Mouse (Mus musculus) liver, embryonic 16.5 days (tissue): ENCODE data around the gene Ston2. TPM values are rescaled to one million over a fixed set of nuclear protein-coding genes. Genes with fewer than 3 reads are reported as not detected.

Experiments
- ATAC-seq: fragments of 200-750 bp; cut with Nextera tagmentation; 2 replicates; pipeline ENCODE4 v1.8.0; 2017; ENCODE audit warnings: low read depth, mild to moderate bottlenecking, moderate number of reproducible peaks, moderate library complexity
- H3K27ac ChIP-seq: fragments of 300-500 bp; sonication (generic); 2 replicates; pipeline ENCODE4 v1.5.1; 2014; ENCODE audit warnings: mild to moderate bottlenecking, low read length
- H3K27me3 ChIP-seq: fragments of 300-500 bp; sonication (generic); 2 replicates; pipeline ENCODE4 v1.6.1; 2014; ENCODE audit warnings: low read depth, low read length, mixed read lengths; ENCODE audit not compliant: control insufficient read depth, insufficient read depth
- H3K36me3 ChIP-seq: fragments of 300-500 bp; sonication (generic); 2 replicates; pipeline ENCODE4 v1.6.1; 2014; ENCODE audit warnings: mild to moderate bottlenecking; ENCODE audit not compliant: control insufficient read depth, insufficient read depth
- H3K4me1 ChIP-seq: fragments of 300-500 bp; sonication (generic); 2 replicates; pipeline ENCODE4 v1.6.1; 2014; ENCODE audit warnings: low read depth, low read length, mixed read lengths; ENCODE audit not compliant: control insufficient read depth
- H3K4me2 ChIP-seq: fragments of 300-500 bp; sonication (generic); 2 replicates; pipeline ENCODE4 v1.6.1; 2014; ENCODE audit warnings: low read depth, low read length, mixed read lengths
- H3K4me3 ChIP-seq: fragments of 300-500 bp; sonication (generic); 2 replicates; pipeline ENCODE4 v1.5.1; 2014; ENCODE audit warnings: low read depth, mild to moderate bottlenecking, low read length
- H3K9ac ChIP-seq: fragments of 300-500 bp; sonication (generic); 2 replicates; pipeline ENCODE4 v1.6.1; 2014; ENCODE audit warnings: low read depth, low read length
- H3K9me3 ChIP-seq: fragments of 300-500 bp; sonication (generic); replicated peaks from 2 replicates; pipeline ENCODE4 v1.6.1; 2016; ENCODE audit warnings: low read length; ENCODE audit not compliant: control insufficient read depth
- WGBS: fragments of 180-500 bp; shearing (Covaris S2); extraction: QIAGEN DNeasy Blood & Tissue Kit; methylation state at CpG from one replicate; pipeline ENCODE4 v1.1.7; 2014; ENCODE audit not compliant: insufficient replicate concordance; 5-methylcytosine and 5-hydroxymethylcytosine counted together
- polyA plus RNA-seq: library from polyadenylated mRNA; unstranded; fragments of >200 nt; fragmentation: Nextera tagmentation; extraction: Ambion mirVana; gene quantifications from 2 replicates; pipeline ENCODE4 v1.2.1, GENCODE M21; 2015

Gene Ston2
- polyA plus RNA-seq, 1 experiment from 2014 or later: 10.6 TPM

DNA sequence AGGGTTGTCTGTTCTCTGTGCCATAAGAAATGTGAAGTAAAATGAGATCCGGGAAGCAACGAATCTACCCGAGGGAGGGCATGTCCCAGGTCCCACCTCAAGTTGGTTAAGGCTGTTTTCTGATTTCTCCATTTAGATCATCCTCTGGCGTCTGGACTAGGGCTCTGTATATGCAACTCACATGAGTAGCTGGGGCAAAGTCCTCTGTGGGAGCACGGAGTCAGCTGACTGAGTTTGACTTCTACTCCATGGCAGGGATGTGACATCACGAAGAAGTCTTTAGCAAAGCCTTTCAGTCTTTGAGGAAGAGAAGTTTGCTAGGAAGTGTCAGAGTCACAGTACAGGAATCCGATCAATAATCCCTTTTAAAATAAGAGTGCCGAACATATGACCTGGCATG lies 20.7 kb upstream of the Ston2 start:
- ATAC-seq: no peak
- H3K36me3 ChIP-seq: peaks cover 31% of the 10 kb centered on the region

GRCm38 (mm10) chr12:91807761-91808160 lies 19.6 kb upstream of the Ston2 start:
- Histone ChIP-seq H3K4me3 (no peak overlapping the region), H3K4me1 (no peaks in the 10 kb centered on the region), H3K27ac (no peak overlapping the region), H3K27me3 (no peaks in the 10 kb centered on the region), H3K4me2 (no peak overlapping the region), H3K9me3 (no peaks in the 10 kb centered on the region), H3K36me3 (peaks cover 26% of the 10 kb centered on the region), H3K9ac (no peak overlapping the region)
- 57% methylated on average over 6 of the region's 6 CpGs for WGBS
- ATAC-seq: no peak

More for the DNA sequence above, 20.7 kb upstream of the Ston2 start:
- no peak overlapping the region for H3K27ac ChIP-seq
- H3K4me3 ChIP-seq: no peak overlapping the region
- no peak overlapping the region for H3K9ac ChIP-seq
- H3K27me3 ChIP-seq: no peaks in the 10 kb centered on the region
- no peaks in the 10 kb centered on the region for H3K9me3 ChIP-seq
- H3K4me2 ChIP-seq: no peak overlapping the region
- H3K4me1 ChIP-seq: no peaks in the 10 kb centered on the region
- WGBS: 77% methylated on average over 8 of the region's 8 CpGs

GRCm38 (mm10) chr12:91807095-91807494 lies 18.9 kb upstream of the Ston2 start:
- Histone ChIP-seq H3K36me3 (peaks cover 26% of the 10 kb centered on the region), H3K4me3 (no peak overlapping the region), H3K27ac (no peak overlapping the region), H3K4me2 (no peak overlapping the region), H3K9ac (no peak overlapping the region), H3K9me3 (no peaks in the 10 kb centered on the region), H3K4me1 (no peaks in the 10 kb centered on the region), H3K27me3 (no peaks in the 10 kb centered on the region)
- no peak for ATAC-seq
- WGBS: 70% methylated on average over 11 of the region's 11 CpGs

- 57% methylated on average over 3 of the region's 3 CpGs for WGBS
Observed at GRCm38 (mm10) chr12:91804262-91804661, 16.1 kb upstream of the Ston2 start.

DNA sequence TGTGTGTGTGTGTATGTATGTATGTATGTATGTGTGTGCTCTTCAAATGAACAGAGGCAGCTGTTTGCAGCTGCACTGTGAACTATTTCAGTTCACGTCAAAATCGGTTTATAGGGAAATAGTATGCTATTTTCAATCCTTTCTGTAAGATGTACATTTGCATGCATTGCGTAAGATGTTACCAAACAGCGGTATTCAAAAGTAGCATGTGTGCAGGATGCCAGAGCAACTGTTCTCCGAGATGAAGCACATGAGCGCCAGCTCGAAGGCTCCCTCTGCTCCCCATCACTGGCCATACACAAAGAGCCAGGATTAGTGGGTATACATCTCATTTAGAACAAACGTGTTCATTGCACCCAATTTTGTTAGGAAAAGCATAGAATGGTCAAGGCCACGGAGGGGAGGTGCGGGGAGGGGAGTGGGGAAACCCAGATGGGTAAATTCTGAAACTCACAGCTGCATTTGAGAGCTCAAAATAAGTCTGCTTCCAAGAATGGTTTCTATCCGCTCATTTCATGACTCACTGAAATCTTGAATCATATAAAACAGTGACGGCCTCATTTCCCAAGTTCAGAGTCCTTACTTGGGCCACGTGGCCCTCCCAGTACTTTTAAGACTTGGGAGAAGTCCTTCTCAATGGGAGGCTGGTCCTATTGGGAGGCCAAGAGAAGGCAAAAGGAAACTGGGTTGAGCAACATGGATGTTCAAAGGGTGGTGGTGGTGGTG lies 15.2 kb upstream of the Ston2 start:
- no peak overlapping the region for H3K9ac ChIP-seq
- no peaks in the 10 kb centered on the region for H3K4me1 ChIP-seq
- H3K4me3 ChIP-seq: no peak overlapping the region
- H3K27me3 ChIP-seq: no peaks in the 10 kb centered on the region
- H3K4me2 ChIP-seq: no peak overlapping the region
- no peak for ATAC-seq
- no peaks in the 10 kb centered on the region for H3K9me3 ChIP-seq
- H3K36me3 ChIP-seq: peaks cover 4% of the 10 kb centered on the region
- 68% methylated on average over 13 of the region's 13 CpGs for WGBS
- H3K27ac ChIP-seq: no peak overlapping the region

More at GRCm38 (mm10) chr12:91804262-91804661, 16.1 kb upstream of the Ston2 start:
- peaks cover 11% of the 10 kb centered on the region for H3K36me3 ChIP-seq
- no peak overlapping the region for H3K9ac ChIP-seq
- no peaks in the 10 kb centered on the region for H3K9me3 ChIP-seq
- H3K27me3 ChIP-seq: no peaks in the 10 kb centered on the region
- no peaks in the 10 kb centered on the region for H3K4me1 ChIP-seq
- H3K27ac ChIP-seq: no peak overlapping the region
- no peak overlapping the region for H3K4me3 ChIP-seq
- no peak for ATAC-seq
- H3K4me2 ChIP-seq: no peak overlapping the region

DNA sequence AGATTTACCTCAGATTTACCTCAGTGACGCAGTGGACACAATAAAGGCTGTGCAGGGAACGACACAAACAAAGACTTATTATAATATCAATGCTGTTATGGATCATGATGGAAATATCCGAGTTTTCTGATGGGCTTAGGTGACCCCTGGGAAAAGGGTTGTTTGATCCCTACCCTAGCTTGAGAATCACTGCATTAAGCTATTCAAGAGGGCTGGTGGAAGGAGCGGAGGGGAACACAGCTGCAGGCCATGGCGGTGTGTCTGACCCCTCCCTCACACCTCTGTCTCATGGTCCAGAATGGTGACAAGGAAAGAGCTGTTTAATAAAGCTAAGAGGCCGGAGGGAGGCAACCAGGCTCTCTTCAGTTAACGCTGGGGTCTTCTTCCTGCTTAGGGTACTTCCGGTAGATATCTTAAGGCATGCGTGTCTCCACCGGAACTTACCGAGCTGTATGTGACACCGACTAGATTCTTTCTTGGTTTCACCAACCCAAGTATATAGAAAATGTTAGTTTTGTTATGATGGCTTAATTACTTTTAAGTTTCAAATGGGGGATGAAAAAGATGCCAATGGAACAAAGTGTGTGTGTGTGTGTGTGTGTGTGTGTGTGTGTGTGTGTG lies 14.5 kb upstream of the Ston2 start:
- H3K36me3 ChIP-seq: peaks cover 2% of the 10 kb centered on the region; the same call in 1 of the 2 replicates
- WGBS: 78% methylated on average over 12 of the region's 12 CpGs

GRCm38 (mm10) chr12:91800861-91801385 lies 12.7 kb upstream of the Ston2 start:
- no peak for ATAC-seq
- Histone ChIP-seq H3K27me3 (no peaks in the 10 kb centered on the region), H3K9ac (no peak overlapping the region), H3K9me3 (no peaks in the 10 kb centered on the region), H3K4me2 (no peak overlapping the region), H3K36me3 (no peaks in the 10 kb centered on the region), H3K4me3 (no peak overlapping the region), H3K4me1 (no peaks in the 10 kb centered on the region), H3K27ac (no peak overlapping the region)
- 33% methylated on average over 6 of the region's 6 CpGs for WGBS

More for the DNA sequence above, 14.5 kb upstream of the Ston2 start:
- ATAC-seq: no peak
- no peaks in the 10 kb centered on the region for H3K27me3 ChIP-seq
- no peak overlapping the region for H3K4me3 ChIP-seq
- H3K4me1 ChIP-seq: no peaks in the 10 kb centered on the region
- no peak overlapping the region for H3K9ac ChIP-seq
- no peak overlapping the region for H3K4me2 ChIP-seq
- H3K9me3 ChIP-seq: no peaks in the 10 kb centered on the region
- H3K27ac ChIP-seq: no peak overlapping the region

DNA sequence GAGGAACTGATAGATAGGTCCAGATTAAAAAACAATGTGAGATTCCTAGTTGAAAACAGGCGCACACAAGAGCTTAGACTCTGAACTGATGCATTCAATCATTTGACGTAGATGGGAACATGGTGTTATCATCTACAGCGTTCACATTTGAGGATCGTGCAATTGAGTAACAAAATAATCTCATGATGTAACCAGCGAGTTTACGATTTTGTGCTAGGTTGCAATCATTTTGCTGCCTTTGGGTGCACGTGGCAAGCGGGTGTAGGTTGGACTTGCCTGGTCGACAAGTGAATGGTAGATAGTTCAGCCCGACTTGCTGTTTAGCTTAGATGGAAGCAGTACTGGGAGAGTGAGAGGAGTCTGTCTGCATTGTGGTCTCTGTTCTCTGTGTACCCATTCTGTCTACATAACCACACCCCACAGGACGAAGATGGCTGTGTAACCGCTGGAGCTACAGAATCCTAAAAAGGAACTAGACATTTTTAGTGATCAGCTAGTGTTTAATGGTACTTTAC lies 11.7 kb upstream of the Ston2 start:
- no peaks in the 10 kb centered on the region for H3K4me1 ChIP-seq
- no peaks in the 10 kb centered on the region for H3K9me3 ChIP-seq
- WGBS: 49% methylated on average over 12 of the region's 12 CpGs
- H3K27ac ChIP-seq: no peak overlapping the region
- H3K4me2 ChIP-seq: no peak overlapping the region
- ATAC-seq: no peak
- no peaks in the 10 kb centered on the region for H3K27me3 ChIP-seq
- no peaks in the 10 kb centered on the region for H3K36me3 ChIP-seq
- H3K4me3 ChIP-seq: no peak overlapping the region
- H3K9ac ChIP-seq: no peak overlapping the region

DNA sequence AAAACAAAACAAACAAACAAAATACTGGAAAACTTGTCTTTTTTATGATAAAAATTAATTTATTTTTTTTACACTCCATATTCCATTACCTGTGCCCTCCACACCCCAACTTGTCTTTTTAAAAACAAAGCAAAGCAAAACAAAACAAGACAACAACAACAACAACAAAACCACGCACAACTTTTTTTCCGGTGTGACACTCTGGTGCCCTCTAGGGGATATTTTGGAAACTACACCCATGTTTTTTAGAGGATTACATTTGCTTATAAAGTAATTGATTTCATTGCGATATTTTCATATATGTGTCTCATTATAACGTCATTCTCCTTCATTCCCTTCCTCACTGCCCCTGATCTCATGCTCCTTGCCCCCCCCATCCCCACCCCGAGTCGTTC lies 11.2 kb upstream of the Ston2 start:
- H3K36me3 ChIP-seq: no peaks in the 10 kb centered on the region
- H3K9me3 ChIP-seq: no peaks in the 10 kb centered on the region
- no peak overlapping the region for H3K4me2 ChIP-seq
- WGBS: 12% methylated on average over 6 of the region's 6 CpGs
- H3K9ac ChIP-seq: no peak overlapping the region
- no peaks in the 10 kb centered on the region for H3K27me3 ChIP-seq
- H3K27ac ChIP-seq: no peak overlapping the region
- no peaks in the 10 kb centered on the region for H3K4me1 ChIP-seq
- no peak for ATAC-seq
- H3K4me3 ChIP-seq: no peak overlapping the region
